Mouse (Mus musculus): ENCODE data around the gene Phldb1. TPM values are rescaled to one million over a fixed set of nuclear protein-coding genes. Genes with fewer than 3 reads are reported as not detected.

Phldb1 gene
- polyA plus RNA-seq, 1 experiment from 2014 or later: 33.2 TPM

DNA sequence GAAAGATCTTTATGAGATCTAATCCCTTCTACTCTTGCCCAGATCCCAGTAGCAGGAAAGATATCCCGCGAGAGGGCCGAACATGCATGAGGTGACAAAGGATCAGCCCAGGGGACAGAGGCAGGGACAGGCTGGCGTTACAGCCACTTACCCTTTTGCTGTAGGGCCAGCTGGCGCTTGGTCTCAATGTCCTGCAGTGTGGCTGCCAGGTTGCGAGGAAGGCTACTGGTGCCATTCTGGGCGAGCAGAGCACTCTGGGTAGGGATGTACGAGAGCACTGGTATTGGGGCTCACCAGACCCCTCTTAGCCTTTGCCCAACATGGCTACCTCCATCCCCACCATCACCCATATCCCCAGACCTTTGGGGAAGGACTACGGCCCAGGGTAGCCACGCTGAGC, 35.8 kb downstream of the Phldb1 start:
- WGBS: 82% methylated on average over 10 of the region's 10 CpGs
- H3K36me3 ChIP-seq: peaks cover 58% of the 10 kb centered on the region
- H3K27ac ChIP-seq: no peak overlapping the region
- ATAC-seq (ENCODE audit: borderline replicate concordance, extremely low read depth, low FRiP score, low TSS enrichment): no peak
- no peaks in the 10 kb centered on the region for H3K9me3 ChIP-seq
- H3K27me3 ChIP-seq: no peaks in the 10 kb centered on the region
- no peaks in the 10 kb centered on the region for H3K4me1 ChIP-seq
- no peak overlapping the region for H3K9ac ChIP-seq
- no peak overlapping the region for H3K4me2 ChIP-seq
- no peak overlapping the region for H3K4me3 ChIP-seq

DNA sequence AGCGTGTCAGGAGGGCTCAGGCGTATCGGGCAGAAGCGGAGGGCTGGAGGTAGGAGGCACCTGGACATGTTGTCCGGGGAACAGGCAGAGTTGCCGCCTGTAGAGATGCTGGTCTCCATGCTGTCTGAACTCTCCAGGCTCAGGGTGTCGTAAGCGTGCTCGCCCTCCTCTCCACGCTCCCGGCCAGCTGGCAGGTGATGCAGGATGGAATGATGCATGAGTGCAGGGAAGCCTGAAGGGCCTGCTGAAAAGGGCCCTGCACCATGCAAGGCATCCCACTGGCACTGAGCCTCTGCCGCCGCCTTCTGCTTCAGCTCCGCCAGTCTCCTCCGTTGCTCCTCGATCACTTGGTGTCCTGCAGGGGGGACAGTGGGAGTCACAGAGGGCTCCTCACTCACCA, 37.1 kb downstream of the Phldb1 start:
- no peak for ATAC-seq (ENCODE audit: borderline replicate concordance, extremely low read depth, low FRiP score, low TSS enrichment)
- Histone ChIP-seq H3K36me3 (peaks cover 61% of the 10 kb centered on the region), H3K27me3 (no peaks in the 10 kb centered on the region), H3K4me2 (no peak overlapping the region), H3K4me3 (no peak overlapping the region), H3K9ac (no peak overlapping the region), H3K9me3 (no peaks in the 10 kb centered on the region), H3K4me1 (no peaks in the 10 kb centered on the region), H3K27ac (no peak overlapping the region)
- WGBS: 90% methylated on average over 16 of the region's 16 CpGs

DNA sequence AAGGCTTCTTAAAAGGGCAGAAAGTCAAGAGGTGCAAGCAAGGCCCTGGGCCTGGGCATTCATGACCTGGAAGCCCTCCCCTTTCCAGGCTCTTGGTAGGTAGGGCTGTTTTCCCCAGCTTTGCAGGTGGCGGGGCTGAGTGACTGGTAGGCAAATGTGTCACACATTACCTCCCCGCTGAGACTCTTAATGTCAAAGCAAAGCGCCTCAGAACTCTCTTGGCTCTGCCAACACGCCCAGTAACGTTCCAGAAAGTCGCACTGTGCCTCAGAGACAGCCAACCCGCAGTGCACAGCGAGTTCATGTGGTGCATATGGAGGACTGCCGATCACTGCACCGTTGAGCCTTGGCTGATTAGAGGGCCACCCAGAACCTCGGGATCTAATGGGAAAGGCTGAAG, 41.9 kb downstream of the Phldb1 start:
- no peaks in the 10 kb centered on the region for H3K27me3 ChIP-seq
- no peak overlapping the region for H3K4me2 ChIP-seq
- WGBS: 90% methylated on average over 11 of the region's 11 CpGs
- no peak for ATAC-seq (ENCODE audit: borderline replicate concordance, extremely low read depth, low FRiP score, low TSS enrichment)
- no peaks in the 10 kb centered on the region for H3K9me3 ChIP-seq
- peaks cover 51% of the 10 kb centered on the region for H3K36me3 ChIP-seq
- no peak overlapping the region for H3K9ac ChIP-seq
- peaks cover 14% of the 10 kb centered on the region for H3K4me1 ChIP-seq
- H3K4me3 ChIP-seq: no peak overlapping the region
- H3K27ac ChIP-seq: peak overlapping the region; percentile 60; the same call in 1 of the 2 replicates

DNA sequence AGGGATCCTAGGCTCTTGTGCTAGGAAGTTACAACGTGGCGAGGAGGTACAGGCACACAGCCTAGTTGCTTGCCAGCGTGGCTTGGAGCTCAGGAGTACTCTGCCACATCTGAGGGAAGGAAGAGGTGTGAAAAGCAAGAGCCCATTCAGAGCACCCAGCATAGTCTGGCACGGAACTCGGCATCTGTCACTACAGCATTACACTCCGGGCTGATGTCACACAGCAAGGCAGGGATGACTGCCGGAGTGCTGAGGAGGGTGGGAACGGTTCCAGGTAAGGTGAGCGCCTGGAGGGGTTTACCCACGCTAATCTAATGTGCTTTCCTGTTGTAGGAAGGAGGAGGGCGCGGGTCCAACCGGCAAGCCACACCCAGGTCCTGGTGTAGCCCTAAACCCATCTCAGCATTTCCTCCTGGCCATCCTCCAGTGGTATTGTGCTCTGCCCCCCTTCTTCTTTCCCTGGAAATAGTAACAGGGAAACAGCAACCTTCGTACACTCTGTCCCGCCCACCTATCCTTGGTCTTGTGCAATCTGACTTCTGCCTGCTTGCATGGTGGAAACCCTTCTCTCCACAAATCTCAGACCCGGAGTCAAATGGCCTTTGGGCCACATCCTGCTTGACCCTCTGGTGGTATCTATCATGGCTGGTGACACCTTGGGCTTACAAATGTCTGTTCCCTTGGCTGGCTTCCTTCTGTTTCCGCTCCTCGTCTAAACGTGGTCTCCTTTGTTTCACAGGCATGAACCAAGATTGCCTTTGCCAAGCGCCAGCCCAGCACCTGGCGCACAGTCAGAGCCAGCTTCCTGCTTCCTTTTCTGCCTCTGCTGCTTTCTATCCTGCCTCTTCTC, 43.1 kb downstream of the Phldb1 start:
- H3K9me3 ChIP-seq: no peaks in the 10 kb centered on the region
- H3K36me3 ChIP-seq: peaks cover 49% of the 10 kb centered on the region
- peak overlapping the region; percentile 60 for H3K27ac ChIP-seq
- H3K4me3 ChIP-seq: no peak overlapping the region
- 72% methylated on average over 21 of the region's 21 CpGs for WGBS
- H3K4me2 ChIP-seq: no peak overlapping the region; the same call in 1 of the 2 replicates
- peaks cover 14% of the 10 kb centered on the region for H3K4me1 ChIP-seq
- no peaks in the 10 kb centered on the region for H3K27me3 ChIP-seq
- ATAC-seq (ENCODE audit: borderline replicate concordance, extremely low read depth, low FRiP score, low TSS enrichment): peak; percentile 50
- no peak overlapping the region for H3K9ac ChIP-seq

DNA sequence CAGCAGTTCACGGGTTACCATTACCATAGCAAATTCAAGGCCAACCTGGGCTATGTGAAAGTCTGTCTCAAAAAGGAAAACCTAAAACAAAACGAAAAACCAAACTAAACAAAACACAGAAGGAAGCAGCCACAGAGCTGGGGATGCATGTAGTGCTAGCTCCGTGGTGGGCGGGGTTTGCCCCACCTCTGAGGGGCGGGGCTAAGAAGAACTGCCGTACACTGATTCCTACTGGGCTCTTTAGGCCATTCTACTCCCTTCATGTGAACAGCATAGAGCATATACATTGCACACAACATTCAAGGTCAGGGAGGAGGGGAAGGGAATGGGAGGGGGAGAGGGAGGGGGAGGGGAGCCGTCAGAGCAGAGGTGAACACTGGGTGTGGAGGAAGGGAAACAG, 44.4 kb downstream of the Phldb1 start:
- Histone ChIP-seq H3K27me3 (no peaks in the 10 kb centered on the region), H3K4me2 (no peak overlapping the region), H3K9me3 (no peaks in the 10 kb centered on the region), H3K27ac (no peak overlapping the region), H3K4me1 (peaks cover 24% of the 10 kb centered on the region), H3K9ac (no peak overlapping the region), H3K36me3 (peaks cover 50% of the 10 kb centered on the region; the same call in 1 of the 2 replicates), H3K4me3 (no peak overlapping the region)
- ATAC-seq (ENCODE audit: borderline replicate concordance, extremely low read depth, low FRiP score, low TSS enrichment): no peak
- WGBS: 43% methylated on average over 7 of the region's 7 CpGs

DNA sequence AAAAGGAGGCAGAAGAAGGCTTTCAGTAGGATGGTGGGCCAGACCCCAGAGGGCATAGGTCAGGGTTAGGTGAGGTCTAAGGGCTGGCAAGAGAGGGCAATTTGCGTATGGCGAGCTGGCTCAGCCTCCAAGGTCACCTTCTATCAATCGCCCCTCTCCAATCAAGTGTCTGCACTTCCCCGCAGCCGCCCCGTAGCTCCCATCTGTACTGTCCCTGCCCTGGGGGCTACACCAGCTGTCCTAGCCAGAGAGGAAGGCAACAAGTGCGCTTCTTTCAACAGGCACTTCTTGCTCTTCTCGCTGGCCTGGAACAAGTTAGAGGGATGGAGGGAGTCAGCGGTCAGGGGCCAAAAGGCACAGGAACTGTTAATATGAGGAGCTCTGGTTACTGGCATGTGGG, 47.0 kb downstream of the Phldb1 start:
- WGBS: 74% methylated on average over 9 of the region's 9 CpGs
- Histone ChIP-seq H3K36me3 (peaks cover 28% of the 10 kb centered on the region; the same call in 1 of the 2 replicates), H3K9ac (no peak overlapping the region), H3K4me2 (no peak overlapping the region), H3K9me3 (no peaks in the 10 kb centered on the region), H3K27me3 (no peaks in the 10 kb centered on the region), H3K4me1 (peaks cover 25% of the 10 kb centered on the region), H3K27ac (no peak overlapping the region), H3K4me3 (no peak overlapping the region)
- ATAC-seq (ENCODE audit: borderline replicate concordance, extremely low read depth, low FRiP score, low TSS enrichment): no peak

DNA sequence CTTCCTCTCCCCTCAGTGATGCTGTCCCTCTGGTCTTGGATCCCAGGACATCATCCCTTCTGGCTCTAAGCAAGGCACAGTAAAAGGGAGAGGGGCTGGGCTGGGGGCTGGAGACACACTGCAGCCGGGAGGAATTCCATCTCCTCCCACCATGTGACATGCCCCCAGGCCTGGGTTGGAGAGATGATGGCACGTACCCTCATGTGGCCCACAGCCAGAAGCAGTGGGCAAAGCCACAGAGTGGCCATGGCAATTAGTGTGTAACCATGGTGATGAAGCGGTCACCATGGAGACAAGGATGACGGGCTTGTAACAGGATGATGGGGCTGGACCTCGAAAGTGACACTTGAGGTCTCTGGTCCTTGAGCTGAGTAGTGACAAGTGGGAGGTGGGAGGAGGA, 48.4 kb downstream of the Phldb1 start:
- no peak overlapping the region for H3K9ac ChIP-seq
- no peak overlapping the region for H3K4me2 ChIP-seq
- no peak overlapping the region for H3K27ac ChIP-seq
- no peak overlapping the region for H3K4me3 ChIP-seq
- WGBS: 74% methylated on average over 5 of the region's 5 CpGs
- no peaks in the 10 kb centered on the region for H3K9me3 ChIP-seq
- H3K36me3 ChIP-seq: peaks cover 27% of the 10 kb centered on the region; the same call in 1 of the 2 replicates
- no peak for ATAC-seq (ENCODE audit: borderline replicate concordance, extremely low read depth, low FRiP score, low TSS enrichment)
- H3K27me3 ChIP-seq: no peaks in the 10 kb centered on the region
- peaks cover 21% of the 10 kb centered on the region for H3K4me1 ChIP-seq

DNA sequence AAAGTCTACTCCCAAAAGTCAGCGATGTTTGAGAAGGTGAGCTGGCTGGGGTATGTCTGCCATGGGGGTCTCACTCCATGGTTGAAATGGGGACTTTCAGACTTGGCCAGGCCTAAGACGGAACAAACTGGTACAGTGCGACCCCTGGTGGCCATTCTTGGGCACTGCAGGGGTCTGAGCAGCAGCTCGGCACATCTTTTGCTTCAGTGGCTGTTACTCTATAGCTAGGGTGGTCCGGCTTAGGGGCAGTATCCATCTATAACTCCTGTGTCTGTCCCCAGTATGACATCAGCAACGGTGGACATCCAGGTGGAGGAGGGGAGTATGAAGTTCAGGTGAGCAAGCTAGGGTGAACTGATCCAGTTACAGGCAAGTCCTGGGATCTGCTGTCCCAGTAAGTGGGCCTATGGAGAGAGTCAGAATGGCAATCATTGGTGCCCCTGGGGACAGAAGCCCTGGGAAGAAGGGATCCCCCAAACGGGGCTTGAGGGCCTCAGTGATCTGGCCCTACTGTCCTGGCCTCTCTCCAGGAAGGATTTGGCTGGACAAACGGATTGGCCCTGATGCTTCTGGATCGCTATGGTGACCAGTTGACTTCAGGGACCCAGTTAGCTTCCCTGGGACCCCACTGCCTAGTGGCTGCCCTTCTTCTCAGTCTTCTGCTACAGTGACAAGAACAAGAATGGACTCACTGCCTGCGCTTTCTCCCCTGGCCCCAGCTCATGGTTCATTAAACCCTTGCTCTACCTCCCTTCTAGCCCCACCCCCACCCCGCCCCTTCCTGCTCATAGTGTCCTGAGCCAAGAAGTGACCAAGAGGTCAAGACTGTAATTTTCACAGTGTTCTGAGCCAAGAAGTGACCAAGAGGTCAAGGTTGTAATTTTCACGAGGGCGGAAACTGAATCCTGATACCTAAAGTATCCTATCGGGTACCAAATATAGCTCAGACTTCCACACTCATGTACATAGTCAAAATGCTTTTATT, 49.4 kb downstream of the Phldb1 start:
- Histone ChIP-seq H3K27me3 (no peaks in the 10 kb centered on the region), H3K4me1 (peaks cover 11% of the 10 kb centered on the region), H3K9ac (no peak overlapping the region), H3K27ac (no peak overlapping the region), H3K4me2 (no peak overlapping the region), H3K9me3 (no peaks in the 10 kb centered on the region), H3K4me3 (no peak overlapping the region), H3K36me3 (peaks cover 21% of the 10 kb centered on the region; the same call in 1 of the 2 replicates)
- ATAC-seq (ENCODE audit: borderline replicate concordance, extremely low read depth, low FRiP score, low TSS enrichment): peak; percentile 51; the same call in 1 of the 2 replicates
- WGBS: 36% methylated on average over 14 of the region's 14 CpGs

DNA sequence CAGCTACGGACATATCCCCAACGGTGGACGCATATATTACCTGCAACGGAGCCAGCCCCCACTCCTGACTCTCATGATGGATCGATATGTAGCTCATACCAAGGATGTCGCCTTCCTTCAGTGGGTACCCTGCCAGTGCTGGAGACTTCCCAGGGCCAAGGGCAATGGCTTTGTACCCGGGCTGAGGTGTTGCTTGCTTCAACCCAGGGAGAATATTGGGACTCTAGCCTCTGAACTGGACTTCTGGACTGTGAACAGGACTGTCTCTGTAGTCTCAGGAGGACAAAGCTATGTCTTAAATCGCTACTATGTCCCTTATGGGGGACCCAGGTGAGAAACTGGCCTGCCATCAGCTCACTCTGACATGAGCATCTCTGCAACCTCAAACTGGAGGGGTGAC, 52.0 kb downstream of the Phldb1 start:
- no peak overlapping the region for H3K27ac ChIP-seq
- no peaks in the 10 kb centered on the region for H3K27me3 ChIP-seq
- ATAC-seq (ENCODE audit: borderline replicate concordance, extremely low read depth, low FRiP score, low TSS enrichment): no peak
- H3K4me2 ChIP-seq: no peak overlapping the region
- H3K9ac ChIP-seq: no peak overlapping the region
- H3K36me3 ChIP-seq: peaks cover 10% of the 10 kb centered on the region; the same call in 1 of the 2 replicates
- peaks cover 11% of the 10 kb centered on the region for H3K4me1 ChIP-seq
- 85% methylated on average over 8 of the region's 8 CpGs for whole genome bisulfite sequencing
- no peaks in the 10 kb centered on the region; the same call in 1 of the 2 replicates for H3K9me3 ChIP-seq
- no peak overlapping the region for H3K4me3 ChIP-seq

DNA sequence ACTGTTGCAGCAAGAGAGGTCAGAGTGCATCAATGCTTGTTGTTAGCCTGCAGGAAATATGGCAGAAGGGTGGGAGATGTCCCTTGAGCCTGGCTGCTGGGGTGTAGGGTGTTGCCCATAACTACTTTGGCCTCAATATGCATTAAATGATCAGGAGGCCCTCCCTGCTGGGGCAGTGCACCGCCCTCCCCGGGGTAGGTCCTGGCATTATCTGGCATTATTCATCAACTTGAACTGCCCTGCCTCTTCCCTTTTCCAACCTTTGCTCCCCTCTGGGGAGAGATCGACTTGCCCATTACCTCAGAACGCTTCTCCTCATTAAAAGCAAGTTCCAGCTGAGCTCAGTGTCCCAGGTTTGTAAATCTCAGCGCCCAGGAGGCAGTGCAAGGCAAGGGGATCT, 55.4 kb downstream of the Phldb1 start:
- no peaks in the 10 kb centered on the region for H3K36me3 ChIP-seq
- H3K27me3 ChIP-seq: no peaks in the 10 kb centered on the region
- H3K27ac ChIP-seq: no peak overlapping the region
- WGBS: 75% methylated on average over 5 of the region's 5 CpGs
- no peak overlapping the region for H3K4me3 ChIP-seq
- no peak for ATAC-seq (ENCODE audit: borderline replicate concordance, extremely low read depth, low FRiP score, low TSS enrichment)
- no peaks in the 10 kb centered on the region for H3K4me1 ChIP-seq
- H3K9me3 ChIP-seq: no peaks in the 10 kb centered on the region; the same call in 1 of the 2 replicates
- no peak overlapping the region for H3K4me2 ChIP-seq
- no peak overlapping the region for H3K9ac ChIP-seq

DNA sequence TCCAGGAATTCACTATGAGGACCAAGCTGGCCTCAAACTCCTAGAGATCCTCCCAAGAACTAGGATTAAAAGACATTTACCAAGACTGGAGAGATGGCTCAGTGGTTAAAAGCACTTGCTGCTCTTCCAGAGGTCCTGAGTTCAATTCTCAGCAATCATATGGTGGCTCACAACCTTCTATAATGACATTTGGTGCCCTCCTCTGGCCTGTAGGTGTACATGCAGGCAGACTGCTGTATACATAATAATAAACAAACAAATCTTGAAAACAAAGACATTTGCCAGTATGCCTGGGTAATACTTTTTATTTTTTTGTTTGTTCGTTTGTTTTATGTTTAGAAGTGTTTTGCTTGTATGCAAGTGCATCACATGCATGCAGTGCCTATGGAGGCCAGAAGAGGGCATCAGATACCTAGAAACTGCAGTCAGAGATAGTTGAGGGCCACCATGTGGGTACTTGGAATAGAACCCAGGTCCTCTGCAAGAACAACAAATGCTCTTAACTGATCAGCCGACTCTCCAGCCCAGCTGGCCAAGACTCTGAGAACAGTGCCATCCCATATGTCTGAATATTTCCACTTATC, 56.6 kb downstream of the Phldb1 start:
- Histone ChIP-seq H3K4me2 (no peak overlapping the region), H3K4me3 (no peak overlapping the region), H3K27ac (no peak overlapping the region), H3K9me3 (no peaks in the 10 kb centered on the region; the same call in 1 of the 2 replicates), H3K4me1 (no peaks in the 10 kb centered on the region), H3K36me3 (no peaks in the 10 kb centered on the region), H3K27me3 (no peaks in the 10 kb centered on the region), H3K9ac (no peak overlapping the region)
- 95% methylated on average over 2 of the region's 2 CpGs for WGBS
- ATAC-seq (ENCODE audit: borderline replicate concordance, extremely low read depth, low FRiP score, low TSS enrichment): no peak
